Mouse (Mus musculus) heart, embryonic 12.5 days (tissue): ENCODE data around the gene Pam. TPM values are rescaled to one million over a fixed set of nuclear protein-coding genes. Genes with fewer than 3 reads are reported as not detected.

Experiments used
- ATAC-seq: fragments of 200-750 bp; cut with Nextera tagmentation; 2 replicates; pipeline ENCODE4 v1.8.0; 2017; ENCODE audit warnings: moderate TSS enrichment, moderate library complexity; ENCODE audit not compliant: insufficient number of reproducible peaks, low FRiP score
- H3K27ac ChIP-seq: fragments of 300-500 bp; sonication (generic); 2 replicates; pipeline ENCODE4 v1.5.1; 2016; ENCODE audit warnings: mild to moderate bottlenecking, moderate library complexity; ENCODE audit not compliant: poor library complexity, severe bottlenecking
- H3K27me3 ChIP-seq: fragments of 300-500 bp; sonication (generic); replicated peaks from 2 replicates; pipeline ENCODE4 v1.6.1; 2016; ENCODE audit warnings: mild to moderate bottlenecking, moderate library complexity
- H3K36me3 ChIP-seq: fragments of 300-500 bp; sonication (generic); 2 replicates; pipeline ENCODE4 v1.6.1; 2016; ENCODE audit warnings: mild to moderate bottlenecking, moderate library complexity
- H3K4me1 ChIP-seq: fragments of 300-500 bp; sonication (generic); replicated peaks from 2 replicates; pipeline ENCODE4 v1.6.1; 2016; ENCODE audit warnings: mild to moderate bottlenecking
- H3K4me2 ChIP-seq: fragments of 300-500 bp; sonication (generic); 2 replicates; pipeline ENCODE4 v1.6.1; 2016; ENCODE audit warnings: mild to moderate bottlenecking, moderate library complexity
- H3K4me3 ChIP-seq: fragments of 300-500 bp; sonication (generic); 2 replicates; pipeline ENCODE4 v1.5.1; 2016; ENCODE audit warnings: mild to moderate bottlenecking
- H3K9ac ChIP-seq: fragments of 300-500 bp; sonication (generic); 2 replicates; pipeline ENCODE4 v1.6.1; 2016; ENCODE audit warnings: mild to moderate bottlenecking, moderate library complexity
- H3K9me3 ChIP-seq: fragments of 300-500 bp; sonication (generic); replicated peaks from 2 replicates; pipeline ENCODE4 v1.6.1; 2016; ENCODE audit warnings: mild to moderate bottlenecking, moderate library complexity
- WGBS: fragments of 180-500 bp; shearing (Covaris S2); methylation state at CpG from one replicate; pipeline ENCODE4 v1.1.7; 2016; 5-methylcytosine and 5-hydroxymethylcytosine counted together
- polyA plus RNA-seq: library from polyadenylated mRNA; unstranded; fragments of >200 nt; fragmentation: Nextera tagmentation; extraction: Ambion mirVana; gene quantifications from 2 replicates; pipeline ENCODE4 v1.2.1, GENCODE M21; 2016

Pam gene
- polyA plus RNA-seq, 1 experiment from 2014 or later = 393 TPM

- Histone ChIP-seq H3K4me1 (no peaks in the 10 kb centered on the region), H3K4me2 (no peak overlapping the region), H3K27ac (no peak overlapping the region), H3K27me3 (no peaks in the 10 kb centered on the region), H3K4me3 (no peak overlapping the region), H3K9ac (no peak overlapping the region), H3K9me3 (no peaks in the 10 kb centered on the region), H3K36me3 (peaks cover 47% of the 10 kb centered on the region)
- ATAC-seq = no peak
- 86% methylated on average over 7 of the region's 7 CpGs for WGBS
Measured at GRCm38 (mm10) chr1:97822904-97823303, 272.5 kb downstream of the Pam start.

DNA sequence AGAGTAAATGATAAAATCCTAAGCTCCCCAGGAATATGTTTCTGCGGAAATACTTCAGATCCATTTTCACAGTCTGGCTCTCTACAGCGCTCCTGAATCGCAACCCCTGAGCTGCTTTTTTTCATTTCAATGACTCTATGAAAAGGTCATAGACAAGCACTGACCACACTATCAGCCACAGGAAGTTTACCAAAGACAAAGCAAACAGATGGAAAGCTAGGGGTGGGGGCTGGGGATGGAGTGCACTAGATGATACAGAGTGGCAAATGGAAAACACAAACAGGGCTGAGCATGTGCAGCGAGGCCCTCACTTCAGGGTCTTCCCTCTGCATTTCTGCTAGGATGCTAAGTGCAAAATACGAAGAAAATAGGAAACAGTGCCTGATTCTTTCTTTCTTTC, 273.2 kb downstream of the Pam start:
- peaks cover 51% of the 10 kb centered on the region for H3K36me3 ChIP-seq

DNA sequence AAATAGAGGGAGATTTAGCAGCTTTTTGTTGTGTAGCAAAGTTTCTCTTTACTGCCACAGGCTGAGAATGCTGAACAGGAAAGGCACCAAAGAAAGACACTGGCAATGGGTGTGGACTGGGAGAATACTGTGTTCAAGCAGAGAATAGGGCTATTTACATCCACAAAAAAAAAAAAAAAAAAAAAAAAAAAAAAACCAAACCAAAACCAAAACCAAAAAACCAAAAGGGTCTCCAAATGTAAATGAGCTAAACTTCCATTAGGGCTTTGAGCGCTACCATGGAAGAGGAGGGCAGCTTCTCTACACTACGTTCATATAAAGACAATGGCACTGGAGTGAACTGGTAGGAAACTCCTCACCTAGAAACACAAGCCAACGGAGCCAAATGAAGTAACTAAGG, 274.2 kb downstream of the Pam start:
- peaks cover 49% of the 10 kb centered on the region for H3K36me3 ChIP-seq
- no peaks in the 10 kb centered on the region for H3K4me1 ChIP-seq
- no peak overlapping the region for H3K9ac ChIP-seq
- 86% methylated on average over 3 of the region's 3 CpGs for WGBS
- no peaks in the 10 kb centered on the region for H3K9me3 ChIP-seq
- H3K27ac ChIP-seq = peak overlapping the region; percentile 43; the same call in 1 of the 2 replicates
- no peak for ATAC-seq
- no peak overlapping the region for H3K4me3 ChIP-seq
- H3K27me3 ChIP-seq = no peaks in the 10 kb centered on the region
- 0 out of 2 replicates have a peak overlapping the region, but pooled peaks have one; percentile 13 for H3K4me2 ChIP-seq

More for the DNA sequence above, 273.2 kb downstream of the Pam start:
- Histone ChIP-seq H3K4me3 (no peak overlapping the region), H3K27me3 (no peaks in the 10 kb centered on the region), H3K9me3 (no peaks in the 10 kb centered on the region), H3K9ac (no peak overlapping the region), H3K4me2 (no peak overlapping the region), H3K27ac (no peak overlapping the region), H3K4me1 (no peaks in the 10 kb centered on the region)
- 48% methylated on average over 5 of the region's 5 CpGs for whole genome bisulfite sequencing
- peak; percentile 81 for ATAC-seq

GRCm38 (mm10) chr1:97809255-97809912, 286.1 kb downstream of the Pam start:
- no peaks in the 10 kb centered on the region for H3K36me3 ChIP-seq
- H3K4me1 ChIP-seq = no peaks in the 10 kb centered on the region
- H3K9me3 ChIP-seq = no peaks in the 10 kb centered on the region
- H3K27me3 ChIP-seq = no peaks in the 10 kb centered on the region
- H3K9ac ChIP-seq = no peak overlapping the region
- ATAC-seq = no peak
- H3K4me2 ChIP-seq = no peak overlapping the region
- H3K4me3 ChIP-seq = no peak overlapping the region
- 45% methylated on average over 2 of the region's 2 CpGs for WGBS
- H3K27ac ChIP-seq = no peak overlapping the region

- no peak for ATAC-seq
- H3K4me2 ChIP-seq = no peak overlapping the region
- H3K9me3 ChIP-seq = peaks cover 4% of the 10 kb centered on the region; the same call in 1 of the 2 replicates
- no peak overlapping the region for H3K4me3 ChIP-seq
- no peaks in the 10 kb centered on the region for H3K36me3 ChIP-seq
- H3K9ac ChIP-seq = no peak overlapping the region
- H3K27me3 ChIP-seq = no peaks in the 10 kb centered on the region
- no peaks in the 10 kb centered on the region for H3K4me1 ChIP-seq
- H3K27ac ChIP-seq = no peak overlapping the region
Measured at GRCm38 (mm10) chr1:97804520-97804919, 290.9 kb downstream of the Pam start.

GRCm38 (mm10) chr1:97802207-97802902, 293.1 kb downstream of the Pam start:
- Histone ChIP-seq H3K4me3 (no peak overlapping the region), H3K9me3 (peaks cover 4% of the 10 kb centered on the region; the same call in 1 of the 2 replicates), H3K4me1 (no peaks in the 10 kb centered on the region), H3K4me2 (no peak overlapping the region), H3K27ac (no peak overlapping the region), H3K9ac (no peak overlapping the region), H3K36me3 (no peaks in the 10 kb centered on the region), H3K27me3 (no peaks in the 10 kb centered on the region)
- no peak for ATAC-seq
- WGBS = 39% methylated on average over 4 of the region's 4 CpGs

- Histone ChIP-seq H3K4me3 (no peak overlapping the region), H3K4me1 (no peaks in the 10 kb centered on the region), H3K27me3 (no peaks in the 10 kb centered on the region), H3K9me3 (peaks cover 4% of the 10 kb centered on the region; the same call in 1 of the 2 replicates), H3K36me3 (0 out of 2 replicates have a peak, but pooled peaks cover 4% of the 10 kb centered on the region), H3K9ac (no peak overlapping the region), H3K4me2 (no peak overlapping the region), H3K27ac (no peak overlapping the region)
- 60% methylated on average over 9 of the region's 9 CpGs for WGBS
- no peak for ATAC-seq
Measured at GRCm38 (mm10) chr1:97795936-97796335, 299.5 kb downstream of the Pam start.

GRCm38 (mm10) chr1:97794110-97794509, 301.3 kb downstream of the Pam start:
- WGBS = 85% methylated on average over 3 of the region's 3 CpGs
- no peaks in the 10 kb centered on the region for H3K4me1 ChIP-seq
- no peaks in the 10 kb centered on the region for H3K27me3 ChIP-seq
- H3K36me3 ChIP-seq = 0 out of 2 replicates have a peak, but pooled peaks cover 4% of the 10 kb centered on the region
- H3K27ac ChIP-seq = no peak overlapping the region
- no peak overlapping the region for H3K4me2 ChIP-seq
- no peaks in the 10 kb centered on the region for H3K9me3 ChIP-seq
- H3K4me3 ChIP-seq = no peak overlapping the region
- ATAC-seq = no peak
- H3K9ac ChIP-seq = no peak overlapping the region

GRCm38 (mm10) chr1:97788490-97788889, 307.0 kb downstream of the Pam start:
- 44% methylated on average over 2 of the region's 2 CpGs for WGBS

GRCm38 (mm10) chr1:97787674-97788073, 307.8 kb downstream of the Pam start:
- Histone ChIP-seq H3K27me3 (no peaks in the 10 kb centered on the region), H3K36me3 (no peaks in the 10 kb centered on the region), H3K4me2 (no peak overlapping the region), H3K4me3 (no peak overlapping the region), H3K9me3 (no peaks in the 10 kb centered on the region), H3K4me1 (peaks cover 3% of the 10 kb centered on the region; the same call in 1 of the 2 replicates), H3K27ac (peak overlapping the region; percentile 43; the same call in 1 of the 2 replicates), H3K9ac (no peak overlapping the region)
- no peak for ATAC-seq
- 25% methylated on average over 3 of the region's 3 CpGs for WGBS

More at GRCm38 (mm10) chr1:97788490-97788889, 307.0 kb downstream of the Pam start:
- Histone ChIP-seq H3K4me2 (no peak overlapping the region), H3K9ac (no peak overlapping the region), H3K9me3 (no peaks in the 10 kb centered on the region), H3K36me3 (0 out of 2 replicates have a peak, but pooled peaks cover 4% of the 10 kb centered on the region), H3K27me3 (no peaks in the 10 kb centered on the region), H3K27ac (0 out of 2 replicates have a peak overlapping the region, but pooled peaks have one; percentile 51), H3K4me3 (no peak overlapping the region), H3K4me1 (peaks cover 3% of the 10 kb centered on the region; the same call in 1 of the 2 replicates)
- no peak for ATAC-seq

DNA sequence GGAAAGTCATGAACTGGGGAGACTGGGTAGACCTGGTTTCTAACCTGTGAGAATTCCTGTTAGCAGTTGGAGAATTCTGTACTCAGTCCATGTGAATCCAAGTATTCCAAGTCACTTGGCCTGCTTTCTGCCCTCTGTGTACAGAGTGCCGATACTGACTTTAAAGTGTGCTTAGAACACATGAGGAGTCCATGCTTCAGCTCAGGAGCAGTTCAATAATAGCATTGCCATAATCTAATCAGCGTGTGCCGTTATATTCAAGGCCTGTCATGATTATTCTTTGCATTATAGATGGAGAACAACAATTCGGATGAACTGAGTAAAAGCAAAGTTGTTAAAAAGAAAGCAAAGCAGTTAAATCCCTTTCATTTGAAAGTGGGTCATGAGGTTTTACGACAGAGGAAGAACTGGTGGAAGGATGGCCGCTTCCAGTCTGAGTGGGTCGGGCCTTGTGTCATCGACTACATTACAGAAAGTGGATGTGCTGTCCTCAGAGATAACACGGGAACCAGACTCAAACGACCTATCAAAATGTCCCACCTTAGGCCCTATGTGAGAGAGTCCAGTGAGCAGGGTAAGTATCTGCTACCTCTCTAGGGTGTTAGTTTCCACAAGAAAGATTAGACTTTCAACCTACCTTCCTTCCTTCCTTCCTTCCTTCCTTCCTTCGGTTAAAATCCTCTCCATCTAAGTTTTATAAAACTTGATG, 309.6 kb downstream of the Pam start:
- no peak for ATAC-seq
- Histone ChIP-seq H3K27me3 (no peaks in the 10 kb centered on the region), H3K4me1 (peaks cover 3% of the 10 kb centered on the region; the same call in 1 of the 2 replicates), H3K27ac (no peak overlapping the region), H3K4me2 (no peak overlapping the region), H3K36me3 (no peaks in the 10 kb centered on the region), H3K9ac (no peak overlapping the region), H3K4me3 (no peak overlapping the region), H3K9me3 (no peaks in the 10 kb centered on the region)
- WGBS = 80% methylated on average over 11 of the region's 11 CpGs
